Mouse (Mus musculus): ENCODE measurements at regions not wholly inside any gene's neighbourhood (a gene's known extent, or its start where the extent isn't known, plus 50 kb on each side); places are given as distances from the start of the nearest gene placed in this dataset.

DNA sequence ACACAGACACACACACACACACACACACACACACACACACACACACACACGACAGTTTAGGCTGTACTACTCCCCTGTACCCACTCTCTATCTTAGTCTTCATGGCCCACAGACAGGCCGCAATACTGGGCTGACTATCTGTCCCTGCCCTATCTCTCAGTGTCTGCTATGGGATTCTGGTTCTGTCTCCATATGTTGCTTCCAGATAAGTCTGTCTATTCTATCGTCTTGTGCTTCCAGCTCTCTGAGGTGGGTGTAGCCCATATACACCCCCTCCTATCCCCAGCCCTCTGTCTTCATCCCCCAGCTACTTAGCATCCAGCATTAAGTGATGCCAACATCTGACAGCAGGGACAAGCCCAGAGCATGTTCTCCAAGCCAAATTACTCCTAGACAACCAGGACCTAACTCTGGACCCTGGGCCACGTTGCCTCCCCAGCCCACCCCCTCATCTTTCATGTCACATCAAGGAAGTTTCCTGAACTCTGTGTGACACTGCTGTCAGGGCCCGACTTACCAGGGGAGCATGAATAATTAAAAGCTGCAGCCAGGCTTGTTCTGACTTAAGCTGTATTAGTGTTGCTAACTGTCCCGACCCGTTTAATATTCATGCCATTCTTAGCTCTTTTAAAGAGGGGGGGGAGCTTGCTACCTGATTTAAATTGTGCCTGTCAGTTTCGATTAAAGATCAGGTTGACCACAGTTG, 79.6 kb upstream of the Grik3 start:
- TF ChIP-seq CHD2 (IDR thresholded peaks at IDR 0.05; ENCODE audit: low read depth, low read length) = no peak
- no peak for TF ChIP-seq ZNF384 (IDR thresholded peaks at IDR 0.05; ENCODE audit: low read depth, low read length)

All from ES-E14 (cell line).